Mouse (Mus musculus): ENCODE measurements around the gene Unc50. TPM values are rescaled to one million over a fixed set of nuclear protein-coding genes. Genes with fewer than 3 reads are reported as not detected.
A peak's percentile ranks its signal among the peaks of the same experiment; 100 is the strongest.

The Unc50 gene
- total and polyA plus RNA-seq, 2 experiments from 2014 or later, result 83.3 to 83.8 TPM

- Histone ChIP-seq H3K4me1 (ENCODE audit: control insufficient read depth, insufficient read depth) (peaks cover 8% of the 10 kb centered on the region; the same call in 1 of the 2 replicates), H3K4me2 (ENCODE audit: low read depth, low read length) (no peak overlapping the region), H3K27me3 (ENCODE audit: control insufficient read depth, insufficient read depth, low read length) (no peaks in the 10 kb centered on the region), H3K9me3 (replicated peaks; ENCODE audit: control insufficient read depth, low read length) (no peaks in the 10 kb centered on the region), H3K4me3 (ENCODE audit: low read depth, low read length) (no peak overlapping the region), H3K27ac (ENCODE audit: low read depth) (no peak overlapping the region), H3K36me3 (replicated peaks; ENCODE audit: control insufficient read depth, insufficient read depth, low read length) (no peaks in the 10 kb centered on the region), H3K9ac (replicated peaks; ENCODE audit: low read depth, low read length) (no peak overlapping the region)
- TF ChIP-seq EP300 (IDR thresholded peaks at IDR 0.05; ENCODE audit: low read depth) (no peak), CTCF (IDR thresholded peaks at IDR 0.05; ENCODE audit: low read depth) (no peak)
- WGBS, result 63% methylated on average over 8 of the region's 8 CpGs
- DNase-seq (ENCODE audit: low spot score), result no peak
- ATAC-seq (ENCODE audit: insufficient read depth, low read depth), result no peak
Observed at GRCm38 (mm10) chr1:37479759-37480158, 49.8 kb downstream of the Unc50 start.

GRCm38 (mm10) chr1:37480731-37481130 lies 50.8 kb downstream of the Unc50 start:
- 88% methylated on average over 6 of the region's 6 CpGs for WGBS
- TF ChIP-seq EP300 (IDR thresholded peaks at IDR 0.05; ENCODE audit: low read depth), result no peak
- TF ChIP-seq CTCF (IDR thresholded peaks at IDR 0.05; ENCODE audit: low read depth), result no peak
- no peaks in the 10 kb centered on the region for H3K9me3 ChIP-seq (replicated peaks; ENCODE audit: control insufficient read depth, low read length)

GRCm38 (mm10) chr1:37481331-37481730 lies 51.4 kb downstream of the Unc50 start:
- DNase-seq (ENCODE audit: low spot score) (no peak), ATAC-seq (ENCODE audit: insufficient read depth, low read depth) (no peak)
- H3K27me3 ChIP-seq (ENCODE audit: control insufficient read depth, insufficient read depth, low read length), result no peaks in the 10 kb centered on the region
- 84% methylated on average over 2 of the region's 2 CpGs for WGBS
- H3K36me3 ChIP-seq (replicated peaks; ENCODE audit: control insufficient read depth, insufficient read depth, low read length), result no peaks in the 10 kb centered on the region
- H3K4me2 ChIP-seq (ENCODE audit: low read depth, low read length), result no peak overlapping the region
- H3K9ac ChIP-seq (replicated peaks; ENCODE audit: low read depth, low read length), result no peak overlapping the region
- TF ChIP-seq CTCF (IDR thresholded peaks at IDR 0.05; ENCODE audit: low read depth), result no peak
- TF ChIP-seq EP300 (IDR thresholded peaks at IDR 0.05; ENCODE audit: low read depth), result no peak
- H3K9me3 ChIP-seq (replicated peaks; ENCODE audit: control insufficient read depth, low read length), result no peaks in the 10 kb centered on the region
- H3K4me1 ChIP-seq (ENCODE audit: control insufficient read depth, insufficient read depth), result peaks cover 8% of the 10 kb centered on the region; the same call in 1 of the 2 replicates
- no peak overlapping the region for H3K27ac ChIP-seq (ENCODE audit: low read depth)
- no peak overlapping the region for H3K4me3 ChIP-seq (ENCODE audit: low read depth, low read length)

More at GRCm38 (mm10) chr1:37480731-37481130, 50.8 kb downstream of the Unc50 start:
- H3K4me2 ChIP-seq (ENCODE audit: low read depth, low read length), result no peak overlapping the region
- ATAC-seq (ENCODE audit: insufficient read depth, low read depth) (no peak), DNase-seq (ENCODE audit: low spot score) (no peak)
- no peaks in the 10 kb centered on the region for H3K36me3 ChIP-seq (replicated peaks; ENCODE audit: control insufficient read depth, insufficient read depth, low read length)
- peak overlapping the region; percentile 25; the same call in 1 of the 2 replicates for H3K27ac ChIP-seq (ENCODE audit: low read depth)
- no peaks in the 10 kb centered on the region for H3K27me3 ChIP-seq (ENCODE audit: control insufficient read depth, insufficient read depth, low read length)
- peaks cover 8% of the 10 kb centered on the region; the same call in 1 of the 2 replicates for H3K4me1 ChIP-seq (ENCODE audit: control insufficient read depth, insufficient read depth)
- H3K4me3 ChIP-seq (ENCODE audit: low read depth, low read length), result no peak overlapping the region
- no peak overlapping the region for H3K9ac ChIP-seq (replicated peaks; ENCODE audit: low read depth, low read length)

GRCm38 (mm10) chr1:37484612-37485011 lies 54.7 kb downstream of the Unc50 start:
- Histone ChIP-seq H3K27ac (ENCODE audit: low read depth) (no peak overlapping the region), H3K4me3 (ENCODE audit: low read depth, low read length) (no peak overlapping the region), H3K9ac (replicated peaks; ENCODE audit: low read depth, low read length) (no peak overlapping the region), H3K9me3 (replicated peaks; ENCODE audit: control insufficient read depth, low read length) (no peaks in the 10 kb centered on the region), H3K27me3 (ENCODE audit: control insufficient read depth, insufficient read depth, low read length) (no peaks in the 10 kb centered on the region), H3K4me1 (ENCODE audit: control insufficient read depth, insufficient read depth) (no peaks in the 10 kb centered on the region), H3K4me2 (ENCODE audit: low read depth, low read length) (no peak overlapping the region), H3K36me3 (replicated peaks; ENCODE audit: control insufficient read depth, insufficient read depth, low read length) (peaks cover 13% of the 10 kb centered on the region)
- DNase-seq (ENCODE audit: low spot score) (no peak), ATAC-seq (ENCODE audit: insufficient read depth, low read depth) (no peak)
- 84% methylated on average over 4 of the region's 4 CpGs for WGBS
- TF ChIP-seq EP300 (IDR thresholded peaks at IDR 0.05; ENCODE audit: low read depth) (no peak), CTCF (IDR thresholded peaks at IDR 0.05; ENCODE audit: low read depth) (no peak)

GRCm38 (mm10) chr1:37486439-37486838 lies 56.5 kb downstream of the Unc50 start:
- H3K4me3 ChIP-seq (ENCODE audit: low read depth, low read length), result no peak overlapping the region
- no peaks in the 10 kb centered on the region for H3K27me3 ChIP-seq (ENCODE audit: control insufficient read depth, insufficient read depth, low read length)
- no peak overlapping the region for H3K4me2 ChIP-seq (ENCODE audit: low read depth, low read length)
- H3K36me3 ChIP-seq (replicated peaks; ENCODE audit: control insufficient read depth, insufficient read depth, low read length), result peaks cover 17% of the 10 kb centered on the region
- no peak overlapping the region for H3K27ac ChIP-seq (ENCODE audit: low read depth)
- H3K9me3 ChIP-seq (replicated peaks; ENCODE audit: control insufficient read depth, low read length), result no peaks in the 10 kb centered on the region
- 83% methylated on average over 1 of the region's 1 CpGs for WGBS
- DNase-seq (ENCODE audit: low spot score) (no peak), ATAC-seq (ENCODE audit: insufficient read depth, low read depth) (no peak)
- H3K9ac ChIP-seq (replicated peaks; ENCODE audit: low read depth, low read length), result no peak overlapping the region
- TF ChIP-seq CTCF (IDR thresholded peaks at IDR 0.05; ENCODE audit: low read depth), result no peak
- TF ChIP-seq EP300 (IDR thresholded peaks at IDR 0.05; ENCODE audit: low read depth), result no peak
- no peaks in the 10 kb centered on the region for H3K4me1 ChIP-seq (ENCODE audit: control insufficient read depth, insufficient read depth)

- H3K36me3 ChIP-seq (replicated peaks; ENCODE audit: control insufficient read depth, insufficient read depth, low read length), result peaks cover 17% of the 10 kb centered on the region
- H3K4me3 ChIP-seq (ENCODE audit: low read depth, low read length), result no peak overlapping the region
- no peak overlapping the region for H3K4me2 ChIP-seq (ENCODE audit: low read depth, low read length)
- no peak overlapping the region for H3K9ac ChIP-seq (replicated peaks; ENCODE audit: low read depth, low read length)
- H3K27me3 ChIP-seq (ENCODE audit: control insufficient read depth, insufficient read depth, low read length), result no peaks in the 10 kb centered on the region
- 60% methylated on average over 3 of the region's 3 CpGs for WGBS
- H3K4me1 ChIP-seq (ENCODE audit: control insufficient read depth, insufficient read depth), result no peaks in the 10 kb centered on the region
- H3K9me3 ChIP-seq (replicated peaks; ENCODE audit: control insufficient read depth, low read length), result no peaks in the 10 kb centered on the region
- no peak overlapping the region for H3K27ac ChIP-seq (ENCODE audit: low read depth)
- DNase-seq (ENCODE audit: low spot score), result no peak
- TF ChIP-seq CTCF (IDR thresholded peaks at IDR 0.05; ENCODE audit: low read depth) (no peak), EP300 (IDR thresholded peaks at IDR 0.05; ENCODE audit: low read depth) (no peak)
- no peak for ATAC-seq (ENCODE audit: insufficient read depth, low read depth)
Observed at GRCm38 (mm10) chr1:37486994-37487393, 57.1 kb downstream of the Unc50 start.

Data from heart, postnatal 0 days (tissue).